Mouse (Mus musculus) CH12.LX (cell line): ENCODE measurements at regions not wholly inside any gene's neighbourhood (a gene's known extent, or its start where the extent isn't known, plus 50 kb on each side); places are given as distances from the start of the nearest gene placed in this dataset.

ENCODE experiments used
- DNase-seq: peaks from one replicate; pipeline ENCODE4 v3.0.0-alpha.2; 2013; ENCODE audit errors: extremely low read depth
- H3K27ac ChIP-seq: 2 replicates; pipeline ENCODE4 v1.5.1; 2012; ENCODE audit warnings: low read depth, mild to moderate bottlenecking, control low read depth, moderate library complexity; ENCODE audit not compliant: insufficient read depth
- H3K27me3 ChIP-seq: replicated peaks from 2 replicates; pipeline ENCODE3; 2012; ENCODE audit warnings: inconsistent platforms
- H3K36me3 ChIP-seq, 2 experiments: replicated peaks in 1 of 2; 2 replicates each; pipeline versions ENCODE3 to v1.6.1; 2012; ENCODE audit warnings: inconsistent platforms in 1 of 2, low read length in 1 of 2, mild to moderate bottlenecking in 1 of 2, mixed read lengths in 1 of 2, moderate library complexity in 1 of 2; ENCODE audit not compliant: control insufficient read depth in 1 of 2, insufficient read depth in 1 of 2
- H3K4me1 ChIP-seq, 2 experiments: 2 replicates each; pipeline ENCODE4 v1.6.1; 2012; ENCODE audit warnings: inconsistent platforms in 1 of 2, moderate library complexity in 1 of 2; ENCODE audit not compliant: insufficient read depth in 2 of 2, control insufficient read depth in 1 of 2
- H3K4me2 ChIP-seq: 2 replicates; pipeline ENCODE4 v1.6.1; 2012; ENCODE audit warnings: low read depth, mild to moderate bottlenecking, control low read depth; ENCODE audit not compliant: poor library complexity, insufficient read depth, severe bottlenecking
- H3K4me3 ChIP-seq, 3 experiments: fragments of 150-350 bp in 1 of 3; sonication (generic) in 1 of 3; replicated peaks in 1 of 3; 2 replicates each; pipeline versions ENCODE3 to v1.5.1; 2011 to 2012; ENCODE audit warnings: low read depth in 2 of 3, low read length in 2 of 3, mild to moderate bottlenecking in 2 of 3, moderate library complexity in 2 of 3, control low read depth in 1 of 3, improper control_type of control experiment in 1 of 3, inconsistent platforms in 1 of 3, mixed read lengths in 1 of 3; ENCODE audit not compliant: poor library complexity in 1 of 3
- H3K79me2 ChIP-seq: replicated peaks from 2 replicates; pipeline ENCODE4 v1.6.1; 2012; ENCODE audit warnings: mild to moderate bottlenecking, moderate library complexity; ENCODE audit not compliant: control insufficient read depth, poor library complexity, insufficient read depth, severe bottlenecking; ENCODE audit errors: extremely low read depth
- H3K9ac ChIP-seq: 2 replicates; pipeline ENCODE4 v1.6.1; 2012; ENCODE audit warnings: low read depth, mild to moderate bottlenecking, control low read depth, moderate library complexity; ENCODE audit not compliant: insufficient read depth
- H3K9me3 ChIP-seq: replicated peaks from 2 replicates; pipeline ENCODE3; 2012; ENCODE audit warnings: low read length, inconsistent platforms, mixed read lengths
- BHLHE40 ChIP-seq: IDR thresholded peaks from 2 replicates; pipeline ENCODE4 v1.6.1; 2011; ENCODE audit warnings: mild to moderate bottlenecking, low read depth, low read length, improper control_type of control experiment
- CHD1 ChIP-seq: IDR thresholded peaks from 2 replicates; pipeline ENCODE4 v1.6.1; 2012; ENCODE audit warnings: low read depth, low read length, improper control_type of control experiment, inconsistent platforms
- CHD2 ChIP-seq: IDR thresholded peaks from 2 replicates; pipeline ENCODE4 v1.6.1; 2011; ENCODE audit warnings: low read length, improper control_type of control experiment
- CTCF ChIP-seq, 2 experiments: IDR thresholded peaks in 1 of 2; conservative IDR thresholded peaks in 1 of 2; 2 replicates each; pipeline ENCODE4 v1.5.1; 2011 to 2012; ENCODE audit warnings: low read depth in 2 of 2, low read length in 2 of 2, improper control_type of control experiment in 1 of 2, inconsistent platforms in 1 of 2, mild to moderate bottlenecking in 1 of 2, moderate library complexity in 1 of 2
- E2F4 ChIP-seq: IDR thresholded peaks from 2 replicates; pipeline ENCODE4 v1.6.1; 2011; ENCODE audit warnings: low read depth, low read length, improper control_type of control experiment; ENCODE audit not compliant: insufficient replicate concordance
- ELF1 ChIP-seq: IDR thresholded peaks from 2 replicates; pipeline ENCODE4 v1.6.1; 2014; ENCODE audit warnings: low read depth, mild to moderate bottlenecking, inconsistent platforms, low read length, improper control_type of control experiment
- EP300 ChIP-seq: IDR thresholded peaks from 2 replicates; pipeline ENCODE4 v1.6.1; 2011; ENCODE audit warnings: low read length, improper control_type of control experiment
- ETS1 ChIP-seq: conservative IDR thresholded peaks from 2 replicates; pipeline ENCODE4 v1.6.1; 2012; ENCODE audit warnings: low read depth, mild to moderate bottlenecking, inconsistent platforms, low read length, improper control_type of control experiment, moderate library complexity
- IRF4 ChIP-seq: IDR thresholded peaks from 2 replicates; pipeline ENCODE4 v1.6.1; 2014; ENCODE audit warnings: low read depth, mild to moderate bottlenecking, inconsistent platforms, low read length, improper control_type of control experiment
- KAT2A ChIP-seq: IDR thresholded peaks from 2 replicates; pipeline ENCODE4 v1.6.1; 2012; ENCODE audit warnings: low read length, improper control_type of control experiment, inconsistent platforms; ENCODE audit not compliant: insufficient replicate concordance
- MAFK ChIP-seq: IDR thresholded peaks from 2 replicates; pipeline ENCODE4 v1.6.1; 2011; ENCODE audit warnings: low read length, improper control_type of control experiment; ENCODE audit not compliant: insufficient replicate concordance
- MAX ChIP-seq: IDR thresholded peaks from 2 replicates; pipeline ENCODE4 v1.6.1; 2011; ENCODE audit warnings: low read length, improper control_type of control experiment
- MAZ ChIP-seq: IDR thresholded peaks from 2 replicates; pipeline ENCODE4 v1.6.1; 2012; ENCODE audit warnings: low read depth, mild to moderate bottlenecking, inconsistent platforms, low read length, improper control_type of control experiment, moderate library complexity
- MEF2A ChIP-seq: IDR thresholded peaks from 2 replicates; pipeline ENCODE4 v1.6.1; 2014; ENCODE audit warnings: low read depth, mild to moderate bottlenecking, inconsistent platforms, low read length, improper control_type of control experiment, borderline replicate concordance
- MYC ChIP-seq: IDR thresholded peaks from 2 replicates; pipeline ENCODE4 v1.6.1; 2011; ENCODE audit warnings: low read depth, mild to moderate bottlenecking, improper control_type of control experiment, low read length
- RAD21 ChIP-seq: IDR thresholded peaks from 2 replicates; pipeline ENCODE4 v1.6.1; 2011; ENCODE audit warnings: low read depth, mild to moderate bottlenecking, low read length, improper control_type of control experiment, moderate library complexity
- UBTF ChIP-seq: IDR thresholded peaks from 2 replicates; pipeline ENCODE4 v1.6.1; 2012; ENCODE audit warnings: low read depth, mild to moderate bottlenecking, inconsistent platforms, low read length, improper control_type of control experiment, moderate library complexity
- USF2 ChIP-seq: conservative IDR thresholded peaks from 2 replicates; pipeline ENCODE4 v1.6.1; 2011; ENCODE audit warnings: low read depth, low read length, improper control_type of control experiment
- dilution Hi-C: fragments of 300-500 bp; cut with MboI; formaldehyde crosslinking; loops from 2 replicates; pipeline ENCODE4 v1.14.3; 2020; ENCODE audit warnings: low sequenced_read_pairs; ENCODE audit not compliant: extremely low pct_unique_long_range_greater_than_20kb, extremely low pct_ligation_motif_present
- in situ Hi-C: fragments of 300-500 bp; cut with MboI; formaldehyde crosslinking; loops from 3 replicates; pipeline ENCODE4 v1.14.3; 2019; ENCODE audit warnings: low sequenced_read_pairs, low pct_ligation_motif_present, low pct_unique_long_range_greater_than_20kb, mixed read lengths

DNA sequence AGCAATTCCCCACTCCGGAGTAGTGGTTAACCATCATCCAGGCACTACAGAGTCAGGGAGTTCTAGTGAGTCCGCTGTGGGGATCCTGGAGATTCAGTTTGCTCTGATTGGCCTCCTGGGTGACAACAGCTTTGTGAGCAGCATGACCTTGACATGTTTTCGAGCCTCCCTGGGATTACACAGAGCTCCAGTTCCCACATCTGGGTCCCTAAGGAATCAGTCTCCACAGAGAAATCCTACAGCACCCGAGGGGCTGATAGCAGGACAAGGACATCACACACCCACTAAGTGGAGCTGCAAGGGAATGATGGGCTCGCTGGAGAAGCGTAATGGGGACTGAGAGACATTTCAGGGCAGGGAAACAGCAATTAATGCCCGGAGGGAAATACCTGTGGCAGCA lies 351.5 kb upstream of the Mgmt start:
- H3K4me3 ChIP-seq = no peak overlapping the region
- H3K4me2 ChIP-seq = no peak overlapping the region
- H3K9me3 ChIP-seq = no peaks in the 10 kb centered on the region
- H3K27me3 ChIP-seq = peaks cover 94% of the 10 kb centered on the region
- no peaks in the 10 kb centered on the region for H3K79me2 ChIP-seq
- dilution Hi-C loops (no loop called here), in situ Hi-C loops (no loop called here)
- TF ChIP-seq USF2 = no peak
- TF ChIP-seq MAZ = no peak
- no peak for TF ChIP-seq ELF1
- TF ChIP-seq ETS1 = no peak
- TF ChIP-seq BHLHE40 = no peak
- no peak for TF ChIP-seq E2F4
- TF ChIP-seq CHD2 = no peak
- H3K27ac ChIP-seq = no peak overlapping the region
- no peak for DNase-seq
- H3K36me3 ChIP-seq = no peaks in the 10 kb centered on the region
- H3K9ac ChIP-seq = no peak overlapping the region
- no peaks in the 10 kb centered on the region for H3K4me1 ChIP-seq

GRCm38 (mm10) chr7:136547837-136548236 lies 346.6 kb upstream of the Mgmt start:
- TF ChIP-seq MEF2A = no peak
- no peak for TF ChIP-seq ETS1
- no peak for TF ChIP-seq E2F4
- no peak for TF ChIP-seq KAT2A
- TF ChIP-seq RAD21 = no peak
- no peak for TF ChIP-seq CTCF (conservative IDR thresholded peaks at IDR 0.05 in 1 of 2, IDR thresholded peaks at IDR 0.05 in 1 of 2; ENCODE audit: low read depth in 2 of 2, low read length in 2 of 2)
- TF ChIP-seq MAX = no peak
- TF ChIP-seq CHD1 = no peak
- no peak for TF ChIP-seq USF2
- TF ChIP-seq CHD2 = no peak
- no peak for TF ChIP-seq UBTF
- no peak for TF ChIP-seq MAFK
- TF ChIP-seq MYC = no peak
- TF ChIP-seq EP300 = no peak
- no peak for TF ChIP-seq IRF4
- Histone ChIP-seq H3K27ac (no peak overlapping the region), H3K4me2 (no peak overlapping the region), H3K79me2 (no peaks in the 10 kb centered on the region), H3K36me3 (no peaks in the 10 kb centered on the region), H3K4me3 (no peak overlapping the region), H3K9ac (no peak overlapping the region), H3K27me3 (peaks cover 90% of the 10 kb centered on the region), H3K9me3 (no peaks in the 10 kb centered on the region), H3K4me1 (no peaks in the 10 kb centered on the region)
- in situ Hi-C loops = no loop called here
- dilution Hi-C loops = no loop called here
- no peak for DNase-seq
